In the genomic region with DNA sequence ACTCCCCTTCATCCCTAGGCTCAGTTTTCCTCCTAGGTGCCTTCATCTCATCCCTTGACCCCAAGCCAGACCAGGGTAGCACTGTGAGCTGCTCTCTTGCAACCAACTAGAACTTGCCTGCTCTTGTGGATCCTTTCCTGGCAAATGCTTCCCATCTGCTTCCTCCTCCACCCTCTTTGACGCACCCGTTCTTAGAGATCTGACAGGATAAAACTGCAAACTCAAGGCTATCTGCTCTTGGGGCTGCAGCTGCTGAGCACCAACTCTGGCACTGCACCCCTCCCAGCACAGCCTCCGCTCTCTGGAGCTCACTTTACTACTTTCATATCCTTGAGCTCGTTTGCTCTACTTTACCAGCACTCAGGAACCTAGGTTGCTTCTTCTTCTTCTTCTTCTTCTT, we compare ENCODE assay signal across 28 mouse cellular contexts. TPM values are rescaled to one million over a fixed set of nuclear protein-coding genes. Genes with fewer than 3 reads are reported as not detected.
DNase-seq lines count a peak whose midpoint lies in the region; ATAC-seq and TF ChIP-seq lines count a peak whose summit lies in the region.
"Had no signal": no experiment of that assay in that cellular context is flagged by ENCODE, and none has a peak within 500 bp of the region (broad histone marks: within the 10 kb centered on the region; RNA-seq: fewer than 3 reads in every experiment).

No protein-coding gene starts in this region.

- no peak for TF ChIP-seq POLR2A in MEL (IDR thresholded peaks at IDR 0.05; ENCODE audit: control insufficient read depth in 1 of 2, insufficient read depth in 1 of 2, low read depth in 1 of 2, low read length in 2 of 2, poor library complexity in 1 of 2)

- H3K79me2 ChIP-seq in MEL (ENCODE audit: control insufficient read depth, insufficient read depth, low read length, poor library complexity), result no peaks in the 10 kb centered on the region

- TF ChIP-seq EP300 in MEL (IDR thresholded peaks at IDR 0.05; ENCODE audit: low read depth in 1 of 2, low read length in 2 of 2), result 0 out of 4 replicates have a peak, but pooled peaks have one; percentile 6 to 20

- no peak overlapping the region for H3K27ac ChIP-seq in MEL (ENCODE audit: control insufficient read depth, low read depth, low read length)
- H3K27ac ChIP-seq in heart, embryonic 11.5 days (ENCODE audit: low read depth, low read length), result no peak overlapping the region
- H3K27ac ChIP-seq: embryonic facial prominence, embryonic 13.5 days; embryonic facial prominence, embryonic 15.5 days; forebrain, embryonic 10.5 days; forebrain, embryonic 12.5 days had no signal

- no peak for TF ChIP-seq RAD21 in MEL (IDR thresholded peaks at IDR 0.05; ENCODE audit: low read depth, low read length)

- no peaks in the 10 kb centered on the region for H3K9me3 ChIP-seq in MEL (replicated peaks; ENCODE audit: insufficient read depth, low read length)
- H3K9me3 ChIP-seq in heart, embryonic 11.5 days (replicated peaks; ENCODE audit: control insufficient read depth, low read length), result no peaks in the 10 kb centered on the region
- H3K9me3 ChIP-seq: embryonic facial prominence, embryonic 13.5 days; embryonic facial prominence, embryonic 15.5 days; forebrain, embryonic 10.5 days; forebrain, embryonic 12.5 days; G1E had no signal

- DNase-seq in right cerebral cortex, adult 18-20 months, result peak; percentile 75
- no peak for DNase-seq in right cerebral cortex, postnatal 25 days
- peak; percentile 54 for DNase-seq in MEL (ENCODE audit: low read depth, low spot score)
- DNase-seq in gastrocnemius, postnatal 25 days, result no peak
- no peak for DNase-seq in urinary bladder, postnatal 4 days (ENCODE audit: low spot score in 2 of 2)
- DNase-seq: adrenal gland, adult 2 months; adrenal gland, postnatal 10 days; adrenal gland, postnatal 25 days; cerebellum, adult 11-12 months; cerebellum, adult 2 months; cerebellum, adult 9-10 months; cerebellum, postnatal 10 days; cerebellum, postnatal 25 days; embryo, embryonic 11 days had no signal

- no peak overlapping the region for H3K4me2 ChIP-seq in heart, embryonic 11.5 days
- H3K4me2 ChIP-seq: embryonic facial prominence, embryonic 13.5 days; embryonic facial prominence, embryonic 15.5 days; forebrain, embryonic 12.5 days had no signal

- H3K36me3 ChIP-seq in MEL (ENCODE audit: control insufficient read depth in 1 of 2, insufficient read depth in 2 of 2, low read length in 2 of 2), result 0 out of 4 replicates have a peak, but pooled peaks cover 0 to 5% of the 10 kb centered on the region in 2 experiments
- H3K36me3 ChIP-seq in heart, embryonic 11.5 days (ENCODE audit: control insufficient read depth, insufficient read depth, low read length), result no peaks in the 10 kb centered on the region
- H3K36me3 ChIP-seq: embryonic facial prominence, embryonic 13.5 days; embryonic facial prominence, embryonic 15.5 days; forebrain, embryonic 10.5 days; forebrain, embryonic 12.5 days had no signal

- 0 out of 2 replicates have a peak, but pooled peaks have one; percentile 24 for ATAC-seq in common myeloid progenitor, adult 5-6 weeks (replicated peaks; ENCODE audit: low read depth, poor library complexity, severe bottlenecking)
- no peak for ATAC-seq in heart, embryonic 11.5 days (replicated peaks; ENCODE audit: insufficient number of reproducible peaks, low FRiP score, low TSS enrichment)
- ATAC-seq: CD4-positive, CD25-positive, alpha-beta regulatory T cell, adult 4 months; forebrain, embryonic 14.5 days; forebrain, embryonic 16.5 days had no signal

- no peak overlapping the region for H3K4me3 ChIP-seq in MEL (ENCODE audit: control insufficient read depth in 1 of 2, insufficient read depth in 1 of 2, low read depth in 2 of 2, low read length in 2 of 2)
- H3K4me3 ChIP-seq in heart, embryonic 11.5 days (ENCODE audit: low read depth, low read length), result no peak overlapping the region
- H3K4me3 ChIP-seq: embryonic facial prominence, embryonic 13.5 days; embryonic facial prominence, embryonic 15.5 days; erythroblast, embryonic 14.5 days; forebrain, embryonic 10.5 days; forebrain, embryonic 12.5 days had no signal

- H3K4me1 ChIP-seq in MEL (ENCODE audit: control insufficient read depth in 1 of 2, insufficient read depth in 2 of 2, low read length in 2 of 2), result peaks cover 3 to 9% of the 10 kb centered on the region in 2 experiments; a peak in 3 of 4 replicates
- H3K4me1 ChIP-seq in heart, embryonic 11.5 days (ENCODE audit: control insufficient read depth, insufficient read depth, low read length), result no peaks in the 10 kb centered on the region
- H3K4me1 ChIP-seq: embryonic facial prominence, embryonic 13.5 days; embryonic facial prominence, embryonic 15.5 days had no signal

- TF ChIP-seq CTCF in MEL (IDR thresholded peaks at IDR 0.05 in 2 of 3, conservative IDR thresholded peaks at IDR 0.05 in 1 of 3; ENCODE audit: control insufficient read depth in 1 of 3, insufficient read depth in 1 of 3, low read depth in 2 of 3, low read length in 3 of 3, poor library complexity in 1 of 3, severe bottlenecking in 1 of 3), result no peak

- WGBS in heart, embryonic 11.5 days (ENCODE audit: insufficient replicate concordance), result 63% methylated on average over 4 of the region's 4 CpGs

- H3K27me3 ChIP-seq in MEL (ENCODE audit: control insufficient read depth in 1 of 2, insufficient read depth in 2 of 2, low read length in 2 of 2), result no peaks in the 10 kb centered on the region
- H3K27me3 ChIP-seq in heart, embryonic 11.5 days (ENCODE audit: control insufficient read depth, insufficient read depth, low read length), result peaks cover 57% of the 10 kb centered on the region
- H3K27me3 ChIP-seq: CH12.LX had no signal

- H3K9ac ChIP-seq in MEL (ENCODE audit: control insufficient read depth, low read depth, low read length, poor library complexity, severe bottlenecking), result no peak overlapping the region
- H3K9ac ChIP-seq in heart, embryonic 11.5 days (ENCODE audit: low read depth, low read length), result no peak overlapping the region
- H3K9ac ChIP-seq: embryonic facial prominence, embryonic 13.5 days; embryonic facial prominence, embryonic 15.5 days; forebrain, embryonic 12.5 days had no signal

TF ChIP-seq in MEL, 35 proteins besides CTCF, POLR2A, EP300 and RAD21 (continues in another document):
- TF ChIP-seq ZNF384 (IDR thresholded peaks at IDR 0.05; ENCODE audit: low read depth, low read length) (peak; percentile 80), USF1 (IDR thresholded peaks at IDR 0.05; ENCODE audit: low read depth, low read length) (no peak), GABPA (IDR thresholded peaks at IDR 0.05; ENCODE audit: low read depth, low read length) (no peak), TBP (IDR thresholded peaks at IDR 0.05; ENCODE audit: low read depth, low read length) (0 out of 2 replicates have a peak, but pooled peaks have one; percentile 49), GATA1 (IDR thresholded peaks at IDR 0.05; ENCODE audit: low read depth, low read length) (0 out of 2 replicates have a peak, but pooled peaks have one; percentile 12), MXI1 (IDR thresholded peaks at IDR 0.05; ENCODE audit: low read depth, low read length) (no peak), ZMIZ1 (IDR thresholded peaks at IDR 0.05; ENCODE audit: low read depth, low read length) (no peak), E2F4 (IDR thresholded peaks at IDR 0.05; ENCODE audit: borderline replicate concordance, low read depth, low read length) (no peak), NELFE (IDR thresholded peaks at IDR 0.05; ENCODE audit: low read depth, low read length) (no peak), MYB (IDR thresholded peaks at IDR 0.05; ENCODE audit: low read depth, low read length) (no peak), SIN3A (IDR thresholded peaks at IDR 0.05; ENCODE audit: low read length) (peak; percentile 28; the same call in 1 of the 2 replicates), HCFC1 (IDR thresholded peaks at IDR 0.05; ENCODE audit: low read depth, low read length) (no peak), MAX (IDR thresholded peaks at IDR 0.05; ENCODE audit: low read length) (no peak), NRF1 (IDR thresholded peaks at IDR 0.05; ENCODE audit: insufficient read depth, low read depth, low read length, poor library complexity, severe bottlenecking) (no peak)

RNA-seq across cellular contexts. Expression of gene Rab5c, which starts 10.6 kb away (rescaled TPM):
- 233 and 263 TPM in 2 replicates for total RNA-seq in MEL (2012; rRNA removed)
- polyA plus RNA-seq in MEL (2012; ENCODE audit: insufficient read depth in 1 of 2, insufficient read length in 2 of 2, low read depth in 1 of 2, low replicate concordance in 2 of 2, missing spikeins in 1 of 2), result 100 to 1,000 TPM in 1 of 2 experiments, not detected in 1; 249 TPM
- 75.8 and 87.2 TPM in 2 replicates for total RNA-seq in common myeloid progenitor, adult 5-6 weeks (2017)
- total RNA-seq in gastrocnemius, postnatal 25 days (2021), result 10 to 100 TPM; 40.4 to 43.1 TPM
- polyA plus RNA-seq in heart, embryonic 11.5 days (2014; fragmentation: Nextera tagmentation; extraction: Ambion mirVana), result 30.8 and 41.1 TPM in 2 replicates

RNA-seq across cellular contexts. Expression of gene Kcnh4, which starts 11.1 kb away (rescaled TPM):
- total RNA-seq in MEL (2012; rRNA removed), result 0.07 and 0.08 TPM in 2 replicates
- under 1 TPM in 1 of 2 experiments, not detected in 1; 0.04 TPM for polyA plus RNA-seq in MEL (2012; ENCODE audit: insufficient read depth in 1 of 2, insufficient read length in 2 of 2, low read depth in 1 of 2, low replicate concordance in 2 of 2, missing spikeins in 1 of 2)
- not detected in 2 replicates for total RNA-seq in common myeloid progenitor, adult 5-6 weeks (2017)
- total RNA-seq in gastrocnemius, postnatal 25 days (2021), result not detected
- not detected in 2 replicates for polyA plus RNA-seq in heart, embryonic 11.5 days (2014; fragmentation: Nextera tagmentation; extraction: Ambion mirVana)
- total RNA-seq: G1E had no signal
- polyA plus RNA-seq: CD4-positive, CD25-positive, alpha-beta regulatory T cell, adult 4 months; erythroblast, embryonic 14.5 days; G1E had no signal

RNA-seq across cellular contexts. Expression of gene Hcrt, which starts 14.1 kb away (rescaled TPM):
- total RNA-seq in MEL (2012; rRNA removed), result not detected in 2 replicates
- polyA plus RNA-seq in MEL (2012; ENCODE audit: insufficient read depth in 1 of 2, insufficient read length in 2 of 2, low read depth in 1 of 2, low replicate concordance in 2 of 2, missing spikeins in 1 of 2), result not detected
- not detected in 2 replicates for total RNA-seq in common myeloid progenitor, adult 5-6 weeks (2017)
- total RNA-seq in gastrocnemius, postnatal 25 days (2021), result not detected
- polyA plus RNA-seq in heart, embryonic 11.5 days (2014; fragmentation: Nextera tagmentation; extraction: Ambion mirVana), result not detected in 2 replicates
- total RNA-seq: adrenal gland, adult 2 months; adrenal gland, postnatal 10 days; adrenal gland, postnatal 25 days; adrenal gland, postnatal 4 days; CH12.LX; G1E had no signal
- polyA plus RNA-seq: adrenal gland, adult 2 months; CD4-positive, CD25-positive, alpha-beta regulatory T cell, adult 4 months; cerebellum, adult 2 months; embryonic facial prominence, embryonic 11.5 days; embryonic facial prominence, embryonic 13.5 days; embryonic facial prominence, embryonic 15.5 days; erythroblast, embryonic 14.5 days; forebrain, embryonic 10.5 days; G1E had no signal

RNA-seq across cellular contexts. Expression of gene Ghdc, which starts 22.1 kb away (rescaled TPM):
- 5.7 and 7.1 TPM in 2 replicates for total RNA-seq in MEL (2012; rRNA removed)
- polyA plus RNA-seq in MEL (2012; ENCODE audit: insufficient read depth in 1 of 2, insufficient read length in 2 of 2, low read depth in 1 of 2, low replicate concordance in 2 of 2, missing spikeins in 1 of 2), result 1 to 10 TPM in 1 of 2 experiments, not detected in 1; 9.2 TPM
- total RNA-seq in common myeloid progenitor, adult 5-6 weeks (2017), result 2.3 and 4.0 TPM in 2 replicates
- total RNA-seq in gastrocnemius, postnatal 25 days (2021), result 1 to 10 TPM; 4.8 to 4.9 TPM
- 3.8 and 5.3 TPM in 2 replicates for polyA plus RNA-seq in heart, embryonic 11.5 days (2014; fragmentation: Nextera tagmentation; extraction: Ambion mirVana)

RNA-seq across cellular contexts. Expression of gene Hspb9, which starts 35.0 kb away (rescaled TPM):
- 0.49 and 0.73 TPM in 2 replicates for total RNA-seq in MEL (2012; rRNA removed)
- polyA plus RNA-seq in MEL (2012; ENCODE audit: insufficient read depth in 1 of 2, insufficient read length in 2 of 2, low read depth in 1 of 2, low replicate concordance in 2 of 2, missing spikeins in 1 of 2), result 1 to 10 TPM in 1 of 2 experiments, not detected in 1; 2.1 TPM
- total RNA-seq in common myeloid progenitor, adult 5-6 weeks (2017), result 6.3 TPM in 1 of 2 replicates, not detected in the other
- not detected for total RNA-seq in gastrocnemius, postnatal 25 days (2021)
- polyA plus RNA-seq in heart, embryonic 11.5 days (2014; fragmentation: Nextera tagmentation; extraction: Ambion mirVana), result 0.37 TPM in 1 of 2 replicates, not detected in the other
- total RNA-seq: adrenal gland, adult 2 months; adrenal gland, postnatal 25 days; CH12.LX had no signal
- polyA plus RNA-seq: adrenal gland, adult 2 months; cerebellum, adult 2 months; embryonic facial prominence, embryonic 11.5 days; embryonic facial prominence, embryonic 13.5 days; embryonic facial prominence, embryonic 15.5 days; erythroblast, embryonic 14.5 days; forebrain, embryonic 14.5 days; forebrain, embryonic 16.5 days had no signal

Comparison
In these comparisons a context has a peak if more than half of its experiments do, and no peak if none do; other contexts are left out.
1. DNase-seq: peak in right cerebral cortex, adult 18-20 months (single experiment) and MEL (single experiment); none in right cerebral cortex, postnatal 25 days (single experiment), gastrocnemius, postnatal 25 days (single experiment) and urinary bladder, postnatal 4 days (0 of 2).